In genomic region chr8:41592174-41592573, GRCm38 (mm10) we compare ENCODE assay signal across 11 mouse cellular contexts.
"Had no signal": no experiment of that assay in that cellular context is flagged by ENCODE, and none has a peak within 500 bp of the region (broad histone marks: within the 10 kb centered on the region; RNA-seq: fewer than 3 reads in every experiment).

No protein-coding gene starts in this region.

- H3K4me2 ChIP-seq: liver, embryonic 11.5 days; liver, embryonic 15.5 days; midbrain, embryonic 13.5 days had no signal

- H3K9me3 ChIP-seq: liver, embryonic 15.5 days; midbrain, embryonic 13.5 days had no signal

- H3K9ac ChIP-seq: liver, embryonic 15.5 days; midbrain, embryonic 13.5 days had no signal

- ATAC-seq: intestine, embryonic 16.5 days; midbrain, embryonic 13.5 days had no signal

- H3K4me1 ChIP-seq: liver, embryonic 15.5 days; midbrain, embryonic 13.5 days had no signal

- H3K27ac ChIP-seq: left cerebral cortex, adult 2 months; liver, embryonic 15.5 days; midbrain, embryonic 13.5 days; stomach, postnatal 0 days had no signal

- H3K4me3 ChIP-seq: left cerebral cortex, adult 2 months; liver, embryonic 15.5 days; midbrain, embryonic 13.5 days; myocyte had no signal

- H3K27me3 ChIP-seq: liver, embryonic 15.5 days; midbrain, embryonic 13.5 days had no signal

- DNase-seq: kidney, adult 8-10 months; kidney, postnatal 25 days; lung, postnatal 10 days; thymus, postnatal 4 days had no signal

- H3K36me3 ChIP-seq: liver, embryonic 15.5 days; midbrain, embryonic 13.5 days had no signal
